Mouse (Mus musculus) E14TG2a.4 (cell line): Measurements from ENCODE around the gene Ttc26.

Source experiments
- CTCF ChIP-seq: conservative IDR thresholded peaks from 2 replicates; pipeline ENCODE4 v1.5.1; 2014; ENCODE audit warnings: low read length
- NANOG ChIP-seq: IDR thresholded peaks from 2 replicates; pipeline ENCODE4 v1.6.1; 2014; ENCODE audit warnings: borderline replicate concordance, low read length, mixed read lengths

GRCm38 (mm10) chr6:38389671-38390070 is 8.4 kb downstream of the Ttc26 start:
- TF ChIP-seq CTCF (peak; percentile 65), NANOG (no peak)
